In the genomic region with DNA sequence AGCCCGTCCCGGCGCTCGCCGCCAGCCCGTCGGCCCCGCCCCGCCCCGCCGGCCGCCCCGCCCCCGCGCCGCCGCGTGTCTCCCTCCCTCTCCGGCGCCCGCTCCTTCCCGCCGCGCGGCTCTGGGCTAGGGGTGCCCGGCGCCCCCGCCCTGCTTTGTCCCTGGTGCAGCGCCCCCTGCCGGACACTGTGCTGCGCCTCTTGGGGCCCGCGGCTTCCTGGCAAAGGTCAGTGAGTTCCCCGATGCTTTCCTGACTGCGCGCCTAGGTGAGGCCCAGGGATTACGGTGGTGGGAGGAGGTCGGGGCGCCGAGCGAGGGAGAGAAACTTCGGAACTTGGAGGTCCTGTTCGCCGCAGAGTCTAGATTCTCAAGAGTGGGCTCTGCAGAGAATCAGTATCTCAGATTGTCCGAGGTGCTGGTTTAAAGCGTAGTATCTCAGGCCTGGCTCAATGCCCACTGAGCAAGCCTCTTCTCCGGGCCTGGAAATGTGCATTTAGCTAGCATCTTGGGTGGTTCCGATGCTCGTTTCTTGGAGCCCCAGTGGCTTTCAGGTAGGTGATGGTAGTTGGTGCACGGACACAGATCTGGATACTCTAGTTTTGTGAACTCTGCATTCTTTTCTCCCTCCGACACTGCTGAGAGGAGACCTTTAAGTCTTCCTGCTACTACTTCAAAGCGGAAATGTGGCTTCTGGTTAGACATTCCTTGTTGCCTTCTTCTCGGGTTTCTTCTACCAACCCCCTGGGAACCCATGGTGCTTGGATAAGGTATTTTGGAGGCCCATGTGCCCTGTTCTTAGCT, we compare ENCODE assay signal across 8 mouse cellular contexts. TPM values are rescaled to one million over a fixed set of nuclear protein-coding genes. Genes with fewer than 3 reads are reported as not detected.
DNase-seq lines count a peak whose midpoint lies in the region; ATAC-seq and TF ChIP-seq lines count a peak whose summit lies in the region.

A gene (plus strand): TSS at position 74 of the 801 bp plus-strand sequence.

- DNase-seq in heart, adult 9 months (ENCODE audit: low spot score in 2 of 2): peak; percentile 86 to 90
- DNase-seq in liver: peak; percentile 95
- DNase-seq in monocyte, adult 2 months (ENCODE audit: low read depth in 1 of 2, low spot score in 2 of 2): peak; percentile 74 to 87
- DNase-seq in spleen, postnatal 14 days (ENCODE audit: low spot score in 2 of 2): peak; percentile 86 to 93

- peak; percentile 93 for ATAC-seq in kidney, embryonic 14.5 days (ENCODE audit: low FRiP score, low TSS enrichment)

- H3K27ac ChIP-seq in bone marrow macrophage, adult 2 months (ENCODE audit: insufficient read depth, low read depth, low read length): peak within 1 kb of the TSS; percentile 86
- peak within 1 kb of the TSS; percentile 79 for H3K27ac ChIP-seq in embryonic fibroblast, embryonic 13.5 days (ENCODE audit: insufficient read depth, low read length)
- peak within 1 kb of the TSS; percentile 87 for H3K27ac ChIP-seq in kidney, embryonic 14.5 days (ENCODE audit: low read depth, low read length)

- peaks cover 83% of the 10 kb centered on the region for H3K79me2 ChIP-seq in C2C12 (ENCODE audit: control insufficient read depth, insufficient read depth)

- peak; percentile 98 for TF ChIP-seq CTCF in C2C12 (IDR thresholded peaks at IDR 0.05; ENCODE audit: control insufficient read depth, insufficient read depth, insufficient read length)
- TF ChIP-seq CTCF in bone marrow macrophage, adult 2 months (IDR thresholded peaks at IDR 0.05; ENCODE audit: low read depth, low read length): peak; percentile 45; the same call in 1 of the 2 replicates
- peak; percentile 71 for TF ChIP-seq CTCF in embryonic fibroblast, embryonic 13.5 days (IDR thresholded peaks at IDR 0.05; ENCODE audit: borderline replicate concordance, insufficient read depth, low read length)

- H3ac ChIP-seq in C2C12 (ENCODE audit: control insufficient read depth, insufficient read length, low read depth): peak within 1 kb of the TSS; percentile 95

- peaks cover 49% of the 10 kb centered on the region for H3K4me1 ChIP-seq in bone marrow macrophage, adult 2 months (ENCODE audit: control insufficient read depth, insufficient read depth, low read length)
- H3K4me1 ChIP-seq in embryonic fibroblast, embryonic 13.5 days (ENCODE audit: control insufficient read depth, insufficient read depth, low read length): peaks cover 26% of the 10 kb centered on the region
- H3K4me1 ChIP-seq in kidney, embryonic 14.5 days (ENCODE audit: control insufficient read depth, insufficient read depth, low read length): peaks cover 34% of the 10 kb centered on the region

- WGBS in kidney, embryonic 14.5 days: under 1% methylated on average over 40 of the region's 53 CpGs

- H3K4me3 ChIP-seq in C2C12 (ENCODE audit: insufficient read depth, poor library complexity, severe bottlenecking): peak within 1 kb of the TSS; percentile 63
- peak within 1 kb of the TSS; percentile 79 for H3K4me3 ChIP-seq in bone marrow macrophage, adult 2 months (ENCODE audit: insufficient read depth, low read length)
- peak within 1 kb of the TSS; percentile 82 for H3K4me3 ChIP-seq in embryonic fibroblast, embryonic 13.5 days (ENCODE audit: insufficient read depth, low read length)
- H3K4me3 ChIP-seq in kidney, embryonic 14.5 days (ENCODE audit: low read length): peak within 1 kb of the TSS; percentile 75

- H3K4me2 ChIP-seq in kidney, embryonic 14.5 days (replicated peaks; ENCODE audit: low read depth, low read length): peak within 1 kb of the TSS; percentile 92

- peaks cover 11% of the 10 kb centered on the region for H3K36me3 ChIP-seq in C2C12 (ENCODE audit: control insufficient read depth, insufficient read depth)
- H3K36me3 ChIP-seq in kidney, embryonic 14.5 days (ENCODE audit: control insufficient read depth, insufficient read depth, low read length): peaks cover 8% of the 10 kb centered on the region; the same call in 1 of the 2 replicates

- H3K9ac ChIP-seq in kidney, embryonic 14.5 days (ENCODE audit: low read depth, low read length): peak within 1 kb of the TSS; percentile 72

- H3K9me3 ChIP-seq in kidney, embryonic 14.5 days (ENCODE audit: control insufficient read depth, low read length): no peaks in the 10 kb centered on the region

- no peak for TF ChIP-seq POLR2A in bone marrow macrophage, adult 2 months (IDR thresholded peaks at IDR 0.05; ENCODE audit: borderline replicate concordance, low read depth, low read length)
- TF ChIP-seq POLR2A in embryonic fibroblast, embryonic 13.5 days (IDR thresholded peaks at IDR 0.05; ENCODE audit: low read depth, low read length): peak; percentile 44

- H3K27me3 ChIP-seq in C2C12 (ENCODE audit: control insufficient read depth, insufficient read depth, insufficient read length): no peaks in the 10 kb centered on the region
- H3K27me3 ChIP-seq in kidney, embryonic 14.5 days (ENCODE audit: control insufficient read depth, insufficient read depth, low read length): no peaks in the 10 kb centered on the region

- peaks cover 33% of the 10 kb centered on the region for H3K79me3 ChIP-seq in C2C12 (ENCODE audit: low read depth)

TF ChIP-seq in C2C12, 6 proteins besides CTCF, POLR2A, EP300 and RAD21:
- TF ChIP-seq CEBPB (IDR thresholded peaks at IDR 0.05; ENCODE audit: low read depth): no peak

RNA-seq across cellular contexts. Expression of the gene that starts here (rescaled TPM):
- polyA plus RNA-seq in C2C12 (2012; fragmentation: generic; extraction: Trizol): 29.1 TPM
- polyA plus RNA-seq in bone marrow macrophage, adult 2 months (2012; ENCODE audit: insufficient read depth, insufficient read length, missing spikeins): 31.1 and 40.5 TPM in 2 replicates
- 31.3 and 34.0 TPM in 2 replicates for polyA plus RNA-seq in embryonic fibroblast, embryonic 13.5 days (2011; ENCODE audit: insufficient read length, low read depth, missing spikeins)
- polyA plus RNA-seq in kidney, embryonic 14.5 days (2014; fragmentation: Nextera tagmentation; extraction: Ambion mirVana): 63.4 and 63.8 TPM in 2 replicates

Comparison
In these comparisons a context has a peak if more than half of its experiments do, and no peak if none do; other contexts are left out.
1. Peak in every context shown above with its lines: DNase-seq, ATAC-seq, H3K4me3 ChIP-seq and H3K27ac ChIP-seq.
2. CTCF ChIP-seq: peak in every context shown above with its lines; median percentile 98 in C2C12; 71 in embryonic fibroblast, embryonic 13.5 days; 45 in bone marrow macrophage, adult 2 months.